ENCODE assay signal across 8 mouse cellular contexts in genomic region chr10:116949111-116950008, GRCm38 (mm10). TPM values are rescaled to one million over a fixed set of nuclear protein-coding genes. Genes with fewer than 3 reads are reported as not detected.
DNase-seq lines count a peak whose midpoint lies in the region; ATAC-seq and TF ChIP-seq lines count a peak whose summit lies in the region.

No protein-coding gene starts in this region.

- H3K4me2 ChIP-seq in embryonic facial prominence, embryonic 15.5 days (replicated peaks), result peak overlapping the region; percentile 76
- peak overlapping the region; percentile 99 for H3K4me2 ChIP-seq in liver, embryonic 15.5 days
- peak overlapping the region; percentile 56 for H3K4me2 ChIP-seq in neural tube, embryonic 14.5 days (ENCODE audit: low read depth, low read length)

- H3K9me3 ChIP-seq in embryonic facial prominence, embryonic 15.5 days (replicated peaks), result no peaks in the 10 kb centered on the region
- H3K9me3 ChIP-seq in liver, embryonic 15.5 days (replicated peaks), result no peaks in the 10 kb centered on the region
- no peaks in the 10 kb centered on the region for H3K9me3 ChIP-seq in neural tube, embryonic 14.5 days (ENCODE audit: control insufficient read depth, low read length)

- peak; percentile 82 for DNase-seq in liver, adult 2 months (ENCODE audit: extremely low read depth, low read depth, low spot score)
- no peak for DNase-seq in liver
- peak; percentile 27 for DNase-seq in adrenal gland, adult 8-10 months
- peak; percentile 68 for DNase-seq in induced T-regulatory cell, adult 2 months (ENCODE audit: low read depth)
- DNase-seq in natural killer cell, adult 2 months (ENCODE audit: low spot score in 2 of 2), result no peak

- peak overlapping the region; percentile 93 for H3K9ac ChIP-seq in liver, adult 2 months (ENCODE audit: low read depth, low read length)
- peak overlapping the region; percentile 70 for H3K9ac ChIP-seq in embryonic facial prominence, embryonic 15.5 days
- peak overlapping the region; percentile 81 for H3K9ac ChIP-seq in liver, embryonic 15.5 days
- peak overlapping the region; percentile 80 for H3K9ac ChIP-seq in neural tube, embryonic 14.5 days (replicated peaks; ENCODE audit: low read depth, low read length)

- no peak for TF ChIP-seq CTCF in liver, adult 2 months (IDR thresholded peaks at IDR 0.05; ENCODE audit: low read depth, low read length)

- peak overlapping the region; percentile 66 for H3K27ac ChIP-seq in liver, adult 2 months (replicated peaks; ENCODE audit: insufficient read depth, low read depth, low read length)
- peak overlapping the region; percentile 88 for H3K27ac ChIP-seq in embryonic facial prominence, embryonic 15.5 days (replicated peaks)
- H3K27ac ChIP-seq in liver, embryonic 15.5 days (replicated peaks), result peak overlapping the region; percentile 94
- peak overlapping the region; percentile 90 for H3K27ac ChIP-seq in neural tube, embryonic 14.5 days (ENCODE audit: low read depth, low read length)

- H3K79me2 ChIP-seq in liver, adult 2 months (ENCODE audit: control insufficient read depth, insufficient read depth, low read length), result peaks cover 18% of the 10 kb centered on the region

- WGBS in liver, adult 2 months, result 4% methylated on average over 44 of the region's 44 CpGs
- under 1% methylated on average over 44 of the region's 44 CpGs for WGBS in embryonic facial prominence, embryonic 15.5 days
- 7% methylated on average over 44 of the region's 44 CpGs for whole genome bisulfite sequencing in liver, embryonic 15.5 days (ENCODE audit: insufficient replicate concordance)
- under 1% methylated on average over 44 of the region's 44 CpGs for WGBS in neural tube, embryonic 14.5 days

- peak overlapping the region; percentile 91 for H3K4me3 ChIP-seq in liver, adult 2 months (ENCODE audit: insufficient read depth, low read depth, low read length)
- H3K4me3 ChIP-seq in embryonic facial prominence, embryonic 15.5 days (replicated peaks), result peak overlapping the region; percentile 80
- peak overlapping the region; percentile 82 for H3K4me3 ChIP-seq in liver, embryonic 15.5 days (replicated peaks)
- H3K4me3 ChIP-seq in neural tube, embryonic 14.5 days (ENCODE audit: low read depth, low read length), result peak overlapping the region; percentile 79

- ATAC-seq in embryonic facial prominence, embryonic 15.5 days (ENCODE audit: insufficient number of reproducible peaks, low FRiP score, low TSS enrichment, low read depth), result peak; percentile 24; the same call in 1 of the 2 replicates
- peak; percentile 5 for ATAC-seq in liver, embryonic 15.5 days (ENCODE audit: insufficient read depth)
- ATAC-seq in neural tube, embryonic 14.5 days (ENCODE audit: low read depth), result peak; percentile 38

- H3K27me3 ChIP-seq in liver, adult 2 months (ENCODE audit: control insufficient read depth, insufficient read depth, low read length), result no peaks in the 10 kb centered on the region
- no peaks in the 10 kb centered on the region for H3K27me3 ChIP-seq in embryonic facial prominence, embryonic 15.5 days
- H3K27me3 ChIP-seq in liver, embryonic 15.5 days, result no peaks in the 10 kb centered on the region
- H3K27me3 ChIP-seq in neural tube, embryonic 14.5 days (ENCODE audit: control insufficient read depth, insufficient read depth, low read length), result no peaks in the 10 kb centered on the region

- TF ChIP-seq POLR2A in liver, adult 2 months (IDR thresholded peaks at IDR 0.05; ENCODE audit: extremely low read depth, insufficient read depth, low read length), result no peak

- peaks cover 11% of the 10 kb centered on the region for H3K4me1 ChIP-seq in liver, adult 2 months (ENCODE audit: control insufficient read depth, insufficient read depth, low read length)
- peaks cover 21% of the 10 kb centered on the region for H3K4me1 ChIP-seq in embryonic facial prominence, embryonic 15.5 days
- peaks cover 31% of the 10 kb centered on the region for H3K4me1 ChIP-seq in liver, embryonic 15.5 days (replicated peaks)
- peaks cover 7% of the 10 kb centered on the region; the same call in 1 of the 2 replicates for H3K4me1 ChIP-seq in neural tube, embryonic 14.5 days (ENCODE audit: control insufficient read depth, insufficient read depth, low read length)

- no peaks in the 10 kb centered on the region for H3K36me3 ChIP-seq in liver, adult 2 months (ENCODE audit: control insufficient read depth, insufficient read depth, low read length)
- H3K36me3 ChIP-seq in embryonic facial prominence, embryonic 15.5 days, result no peaks in the 10 kb centered on the region
- H3K36me3 ChIP-seq in liver, embryonic 15.5 days (replicated peaks), result no peaks in the 10 kb centered on the region
- H3K36me3 ChIP-seq in neural tube, embryonic 14.5 days (ENCODE audit: control insufficient read depth, insufficient read depth, low read length), result no peaks in the 10 kb centered on the region

RNA-seq across cellular contexts. Expression of gene Rab3ip, which starts 1.2 kb away (rescaled TPM):
- total RNA-seq in liver, adult 2 months (2014; rRNA removed), result 23.9 and 25.9 TPM in 2 replicates
- 57.7 and 66.5 TPM in 2 replicates for polyA plus RNA-seq in liver, adult 2 months (2012; rRNA removed)
- total RNA-seq in adrenal gland, adult 8-10 months (2022), result 10 to 100 TPM; 32.8 to 50.0 (median 37.1) TPM
- 33.1 and 36.0 TPM in 2 replicates for polyA plus RNA-seq in embryonic facial prominence, embryonic 15.5 days (2015; fragmentation: Nextera tagmentation; extraction: Ambion mirVana)
- 10.7 and 11.8 TPM in 2 replicates for polyA plus RNA-seq in liver, embryonic 15.5 days (2015; fragmentation: Nextera tagmentation; extraction: Ambion mirVana)
- polyA plus RNA-seq in neural tube, embryonic 14.5 days (2014; fragmentation: Nextera tagmentation; extraction: Ambion mirVana), result 59.6 and 60.7 TPM in 2 replicates

RNA-seq across cellular contexts. Expression of gene Gm10271, which starts 23.0 kb away (rescaled TPM):
- not detected in 2 replicates for total RNA-seq in liver, adult 2 months (2014; rRNA removed)
- not detected in 2 replicates for polyA plus RNA-seq in liver, adult 2 months (2012; rRNA removed)
- not detected for total RNA-seq in adrenal gland, adult 8-10 months (2022)
- polyA plus RNA-seq in embryonic facial prominence, embryonic 15.5 days (2015; fragmentation: Nextera tagmentation; extraction: Ambion mirVana), result not detected in 2 replicates
- polyA plus RNA-seq in liver, embryonic 15.5 days (2015; fragmentation: Nextera tagmentation; extraction: Ambion mirVana), result not detected in 2 replicates
- not detected in 2 replicates for polyA plus RNA-seq in neural tube, embryonic 14.5 days (2014; fragmentation: Nextera tagmentation; extraction: Ambion mirVana)

RNA-seq across cellular contexts. Expression of gene Best3, which starts 36.8 kb away (rescaled TPM):
- not detected in 2 replicates for total RNA-seq in liver, adult 2 months (2014; rRNA removed)
- polyA plus RNA-seq in liver, adult 2 months (2012; rRNA removed), result not detected in 2 replicates
- 1 to 10 TPM in 1 of 4 experiments, under 1 TPM in 3; 0.31 to 1.0 (median 0.69) TPM for total RNA-seq in adrenal gland, adult 8-10 months (2022)
- 2.2 and 2.8 TPM in 2 replicates for polyA plus RNA-seq in embryonic facial prominence, embryonic 15.5 days (2015; fragmentation: Nextera tagmentation; extraction: Ambion mirVana)
- 0.10 TPM in 1 of 2 replicates, not detected in the other for polyA plus RNA-seq in liver, embryonic 15.5 days (2015; fragmentation: Nextera tagmentation; extraction: Ambion mirVana)
- polyA plus RNA-seq in neural tube, embryonic 14.5 days (2014; fragmentation: Nextera tagmentation; extraction: Ambion mirVana), result 0.13 and 0.19 TPM in 2 replicates

RNA-seq across cellular contexts. Expression of gene Myrfl, which starts 52.6 kb away (rescaled TPM):
- total RNA-seq in liver, adult 2 months (2014; rRNA removed), result not detected in 2 replicates
- not detected in 2 replicates for polyA plus RNA-seq in liver, adult 2 months (2012; rRNA removed)
- total RNA-seq in adrenal gland, adult 8-10 months (2022), result under 1 TPM in 3 of 4 experiments, not detected in 1; 0.14 to 0.30 (median 0.25) TPM
- polyA plus RNA-seq in embryonic facial prominence, embryonic 15.5 days (2015; fragmentation: Nextera tagmentation; extraction: Ambion mirVana), result 0.12 and 0.24 TPM in 2 replicates
- polyA plus RNA-seq in liver, embryonic 15.5 days (2015; fragmentation: Nextera tagmentation; extraction: Ambion mirVana), result not detected in 2 replicates
- polyA plus RNA-seq in neural tube, embryonic 14.5 days (2014; fragmentation: Nextera tagmentation; extraction: Ambion mirVana), result 0.15 and 0.20 TPM in 2 replicates

Comparison
In these comparisons a context has a peak if more than half of its experiments do, and no peak if none do; other contexts are left out.
1. DNase-seq: peak in liver, adult 2 months (single experiment), adrenal gland, adult 8-10 months (single experiment) and induced T-regulatory cell, adult 2 months (single experiment); none in liver (single experiment) and natural killer cell, adult 2 months (0 of 2).
2. Peak in every context shown above with its lines, with median percentiles within 50 percentile points of each other: H3K27ac ChIP-seq, H3K4me3 ChIP-seq, H3K9ac ChIP-seq, ATAC-seq and H3K4me2 ChIP-seq.